Mouse (Mus musculus): ENCODE data around the gene Ankdd1a.

Ankdd1a gene

GRCm38 (mm10) chr9:65519807-65520504 lies at the start of gene Ankdd1a:
Ankdd1a (minus strand) TSS chr9:65520193.
- peaks cover 13% of the 10 kb centered on the region for H3K27me3 ChIP-seq (ENCODE audit: insufficient read depth, low read length)
- no peaks in the 10 kb centered on the region for H3K9me3 ChIP-seq (ENCODE audit: low read length)
- no peaks in the 10 kb centered on the region for H3K36me3 ChIP-seq (ENCODE audit: insufficient read depth, low read length)
- peak within 1 kb of the TSS; percentile 51; the same call in 1 of the 2 replicates for H3K4me3 ChIP-seq (replicated peaks; ENCODE audit: low read length)
- no peak for TF ChIP-seq NANOG (IDR thresholded peaks at IDR 0.05; ENCODE audit: borderline replicate concordance, low read length)
- TF ChIP-seq POU5F1 (IDR thresholded peaks at IDR 0.05; ENCODE audit: borderline replicate concordance, low read length): no peak
- no peak for TF ChIP-seq CTCF (conservative IDR thresholded peaks at IDR 0.05; ENCODE audit: low read length)
- peaks cover 7% of the 10 kb centered on the region; the same call in 1 of the 2 replicates for H3K4me1 ChIP-seq (replicated peaks; ENCODE audit: low read depth, low read length)

- Histone ChIP-seq H3K4me1 (replicated peaks; ENCODE audit: low read depth, low read length) (peaks cover 2% of the 10 kb centered on the region), H3K4me3 (replicated peaks; ENCODE audit: low read length) (no peak overlapping the region), H3K27me3 (ENCODE audit: insufficient read depth, low read length) (no peaks in the 10 kb centered on the region), H3K36me3 (ENCODE audit: insufficient read depth, low read length) (peaks cover 13% of the 10 kb centered on the region), H3K9me3 (ENCODE audit: low read length) (no peaks in the 10 kb centered on the region)
- TF ChIP-seq POU5F1 (IDR thresholded peaks at IDR 0.05; ENCODE audit: borderline replicate concordance, low read length) (no peak), NANOG (IDR thresholded peaks at IDR 0.05; ENCODE audit: borderline replicate concordance, low read length) (no peak), CTCF (conservative IDR thresholded peaks at IDR 0.05; ENCODE audit: low read length) (no peak)
These were observed 49.5 kb upstream of the Ankdd1a start for GRCm38 (mm10) chr9:65569491-65569971.

GRCm38 (mm10) chr9:65568787-65569186 lies 48.8 kb upstream of the Ankdd1a start:
- H3K27me3 ChIP-seq (ENCODE audit: insufficient read depth, low read length): no peaks in the 10 kb centered on the region
- TF ChIP-seq NANOG (IDR thresholded peaks at IDR 0.05; ENCODE audit: borderline replicate concordance, low read length) (no peak), CTCF (conservative IDR thresholded peaks at IDR 0.05; ENCODE audit: low read length) (no peak), POU5F1 (IDR thresholded peaks at IDR 0.05; ENCODE audit: borderline replicate concordance, low read length) (no peak)
- H3K4me3 ChIP-seq (replicated peaks; ENCODE audit: low read length): no peak overlapping the region

GRCm38 (mm10) chr9:65564698-65565097 lies 44.7 kb upstream of the Ankdd1a start:
- Histone ChIP-seq H3K36me3 (ENCODE audit: insufficient read depth, low read length) (peaks cover 19% of the 10 kb centered on the region), H3K4me3 (replicated peaks; ENCODE audit: low read length) (no peak overlapping the region), H3K27me3 (ENCODE audit: insufficient read depth, low read length) (no peaks in the 10 kb centered on the region), H3K4me1 (replicated peaks; ENCODE audit: low read depth, low read length) (0 out of 2 replicates have a peak, but pooled peaks cover 8% of the 10 kb centered on the region), H3K9me3 (ENCODE audit: low read length) (no peaks in the 10 kb centered on the region)
- TF ChIP-seq NANOG (IDR thresholded peaks at IDR 0.05; ENCODE audit: borderline replicate concordance, low read length) (no peak), POU5F1 (IDR thresholded peaks at IDR 0.05; ENCODE audit: borderline replicate concordance, low read length) (no peak), CTCF (conservative IDR thresholded peaks at IDR 0.05; ENCODE audit: low read length) (no peak)

More at GRCm38 (mm10) chr9:65568787-65569186, 48.8 kb upstream of the Ankdd1a start:
- Histone ChIP-seq H3K4me1 (replicated peaks; ENCODE audit: low read depth, low read length) (no peaks in the 10 kb centered on the region), H3K9me3 (ENCODE audit: low read length) (no peaks in the 10 kb centered on the region), H3K36me3 (ENCODE audit: insufficient read depth, low read length) (peaks cover 15% of the 10 kb centered on the region)

GRCm38 (mm10) chr9:65563073-65563472 lies 43.1 kb upstream of the Ankdd1a start:
- Histone ChIP-seq H3K4me1 (replicated peaks; ENCODE audit: low read depth, low read length) (0 out of 2 replicates have a peak, but pooled peaks cover 8% of the 10 kb centered on the region), H3K4me3 (replicated peaks; ENCODE audit: low read length) (no peak overlapping the region), H3K36me3 (ENCODE audit: insufficient read depth, low read length) (peaks cover 29% of the 10 kb centered on the region), H3K9me3 (ENCODE audit: low read length) (no peaks in the 10 kb centered on the region), H3K27me3 (ENCODE audit: insufficient read depth, low read length) (no peaks in the 10 kb centered on the region)
- TF ChIP-seq CTCF (conservative IDR thresholded peaks at IDR 0.05; ENCODE audit: low read length): no peak
- no peak for TF ChIP-seq NANOG (IDR thresholded peaks at IDR 0.05; ENCODE audit: borderline replicate concordance, low read length)
- no peak for TF ChIP-seq POU5F1 (IDR thresholded peaks at IDR 0.05; ENCODE audit: borderline replicate concordance, low read length)

- TF ChIP-seq POU5F1 (IDR thresholded peaks at IDR 0.05; ENCODE audit: borderline replicate concordance, low read length): no peak
- no peak for TF ChIP-seq NANOG (IDR thresholded peaks at IDR 0.05; ENCODE audit: borderline replicate concordance, low read length)
- TF ChIP-seq CTCF (conservative IDR thresholded peaks at IDR 0.05; ENCODE audit: low read length): no peak
- Histone ChIP-seq H3K9me3 (ENCODE audit: low read length) (no peaks in the 10 kb centered on the region), H3K4me3 (replicated peaks; ENCODE audit: low read length) (no peak overlapping the region), H3K4me1 (replicated peaks; ENCODE audit: low read depth, low read length) (0 out of 2 replicates have a peak, but pooled peaks cover 8% of the 10 kb centered on the region), H3K36me3 (ENCODE audit: insufficient read depth, low read length) (peaks cover 39% of the 10 kb centered on the region), H3K27me3 (ENCODE audit: insufficient read depth, low read length) (no peaks in the 10 kb centered on the region)
These were observed 42.1 kb upstream of the Ankdd1a start for GRCm38 (mm10) chr9:65562081-65562506.

GRCm38 (mm10) chr9:65561016-65561415 lies 41.0 kb upstream of the Ankdd1a start:
- Histone ChIP-seq H3K4me3 (replicated peaks; ENCODE audit: low read length) (no peak overlapping the region), H3K4me1 (replicated peaks; ENCODE audit: low read depth, low read length) (0 out of 2 replicates have a peak, but pooled peaks cover 8% of the 10 kb centered on the region), H3K36me3 (ENCODE audit: insufficient read depth, low read length) (peaks cover 50% of the 10 kb centered on the region), H3K27me3 (ENCODE audit: insufficient read depth, low read length) (no peaks in the 10 kb centered on the region), H3K9me3 (ENCODE audit: low read length) (no peaks in the 10 kb centered on the region)
- TF ChIP-seq POU5F1 (IDR thresholded peaks at IDR 0.05; ENCODE audit: borderline replicate concordance, low read length) (no peak), NANOG (IDR thresholded peaks at IDR 0.05; ENCODE audit: borderline replicate concordance, low read length) (no peak), CTCF (conservative IDR thresholded peaks at IDR 0.05; ENCODE audit: low read length) (no peak)

GRCm38 (mm10) chr9:65558806-65559205 lies 38.8 kb upstream of the Ankdd1a start:
- Histone ChIP-seq H3K4me1 (replicated peaks; ENCODE audit: low read depth, low read length) (peaks cover 20% of the 10 kb centered on the region), H3K27me3 (ENCODE audit: insufficient read depth, low read length) (no peaks in the 10 kb centered on the region), H3K4me3 (replicated peaks; ENCODE audit: low read length) (no peak overlapping the region), H3K9me3 (ENCODE audit: low read length) (no peaks in the 10 kb centered on the region), H3K36me3 (ENCODE audit: insufficient read depth, low read length) (peaks cover 55% of the 10 kb centered on the region)
- TF ChIP-seq NANOG (IDR thresholded peaks at IDR 0.05; ENCODE audit: borderline replicate concordance, low read length) (no peak), POU5F1 (IDR thresholded peaks at IDR 0.05; ENCODE audit: borderline replicate concordance, low read length) (no peak), CTCF (conservative IDR thresholded peaks at IDR 0.05; ENCODE audit: low read length) (no peak)
